ENCODE assay signal across 8 mouse cellular contexts in genomic region chr6:134566818-134567485, GRCm38 (mm10). TPM values are rescaled to one million over a fixed set of nuclear protein-coding genes. Genes with fewer than 3 reads are reported as not detected.
DNase-seq lines count a peak whose midpoint lies in the region; ATAC-seq and TF ChIP-seq lines count a peak whose summit lies in the region.

Gene Lrp6, minus strand, starts transcription at chr6:134566965.

- no peak for TF ChIP-seq CTCF in cerebellum, adult 2 months (IDR thresholded peaks at IDR 0.05; ENCODE audit: borderline replicate concordance, insufficient read depth, low read depth, low read length)
- no peak for TF ChIP-seq CTCF in thymus, adult 2 months (IDR thresholded peaks at IDR 0.05; ENCODE audit: borderline replicate concordance, control insufficient read depth, extremely low read depth, insufficient read depth, low read length, poor library complexity)

- peak; percentile 21 for DNase-seq in MEL-GATA-1-ER (ENCODE audit: extremely low read depth, low read depth)
- DNase-seq in cerebellum, adult 2 months, result peak; percentile 85 to 89
- DNase-seq in frontal cortex, adult 2 months (ENCODE audit: extremely low spot score in 1 of 2, low spot score in 1 of 2), result peak in 1 of 2 experiments; percentile 72
- DNase-seq in hindbrain, embryonic 10.5 days (ENCODE audit: low spot score), result peak; percentile 87
- peak; percentile 73 for DNase-seq in layer of hippocampus, adult 9-11 months
- DNase-seq in ovary, adult 18-20 months (ENCODE audit: low spot score), result peak; percentile 70
- peak; percentile 74 for DNase-seq in thymus, adult 2 months

- H3K4me2 ChIP-seq in lung, embryonic 16.5 days (ENCODE audit: low read depth, low read length), result peak within 1 kb of the TSS; percentile 80

- H3K36me3 ChIP-seq in hindbrain, embryonic 10.5 days, result no peaks in the 10 kb centered on the region
- H3K36me3 ChIP-seq in lung, embryonic 16.5 days (ENCODE audit: control insufficient read depth, insufficient read depth, low read length), result no peaks in the 10 kb centered on the region
- no peaks in the 10 kb centered on the region for H3K36me3 ChIP-seq in thymus, adult 2 months (ENCODE audit: control insufficient read depth, insufficient read depth, low read length)

- TF ChIP-seq POLR2A in cerebellum, adult 2 months (IDR thresholded peaks at IDR 0.05; ENCODE audit: borderline replicate concordance, insufficient read depth, low read length), result peak; percentile 68
- TF ChIP-seq POLR2A in thymus, adult 2 months (IDR thresholded peaks at IDR 0.05; ENCODE audit: control insufficient read depth, extremely low read depth, insufficient read depth, low read length, poor library complexity), result peak; percentile 60

- ATAC-seq in lung, embryonic 16.5 days (ENCODE audit: low read depth), result peak; percentile 95

- WGBS in cerebellum, adult 2 months, result under 1% methylated on average over 97 of the region's 99 CpGs
- under 1% methylated on average over 98 of the region's 99 CpGs for WGBS in hindbrain, embryonic 10.5 days
- WGBS in lung, embryonic 16.5 days, result under 1% methylated on average over 70 of the region's 99 CpGs
- WGBS in thymus, adult 2 months, result under 1% methylated on average over 98 of the region's 99 CpGs

- peak within 1 kb of the TSS; percentile 95 for H3K4me3 ChIP-seq in cerebellum, adult 2 months (replicated peaks; ENCODE audit: insufficient read depth, low read depth, low read length)
- peak within 1 kb of the TSS; percentile 93 for H3K4me3 ChIP-seq in hindbrain, embryonic 10.5 days
- H3K4me3 ChIP-seq in lung, embryonic 16.5 days (ENCODE audit: low read length), result peak within 1 kb of the TSS; percentile 75
- peak within 1 kb of the TSS; percentile 56 for H3K4me3 ChIP-seq in thymus, adult 2 months (ENCODE audit: control insufficient read depth, insufficient read depth, low read length)

- H3K27me3 ChIP-seq in cerebellum, adult 2 months (ENCODE audit: control insufficient read depth, insufficient read depth, low read length), result no peaks in the 10 kb centered on the region
- H3K27me3 ChIP-seq in hindbrain, embryonic 10.5 days (ENCODE audit: insufficient read depth, poor library complexity, severe bottlenecking), result 0 out of 2 replicates have a peak, but pooled peaks cover 17% of the 10 kb centered on the region
- H3K27me3 ChIP-seq in lung, embryonic 16.5 days (ENCODE audit: control insufficient read depth, insufficient read depth, low read depth, low read length), result no peaks in the 10 kb centered on the region
- no peaks in the 10 kb centered on the region for H3K27me3 ChIP-seq in thymus, adult 2 months (ENCODE audit: control insufficient read depth, insufficient read depth, low read length)

- peak within 1 kb of the TSS; percentile 99 for H3K9ac ChIP-seq in lung, embryonic 16.5 days (ENCODE audit: low read length)

- peak within 1 kb of the TSS; percentile 98 for H3K27ac ChIP-seq in cerebellum, adult 2 months (ENCODE audit: insufficient read depth, low read length)
- peak within 1 kb of the TSS; percentile 100 for H3K27ac ChIP-seq in hindbrain, embryonic 10.5 days
- H3K27ac ChIP-seq in lung, embryonic 16.5 days (ENCODE audit: low read length), result peak within 1 kb of the TSS; percentile 97
- H3K27ac ChIP-seq in thymus, adult 2 months (ENCODE audit: control insufficient read depth, insufficient read depth, low read length), result no peak within 1 kb of the TSS

- H3K9me3 ChIP-seq in hindbrain, embryonic 10.5 days, result 0 out of 2 replicates have a peak, but pooled peaks cover 2% of the 10 kb centered on the region
- no peaks in the 10 kb centered on the region for H3K9me3 ChIP-seq in lung, embryonic 16.5 days (ENCODE audit: control insufficient read depth, low read length)

- H3K4me1 ChIP-seq in cerebellum, adult 2 months (ENCODE audit: control insufficient read depth, insufficient read depth, low read length), result no peaks in the 10 kb centered on the region; the same call in 1 of the 2 replicates
- peaks cover 35% of the 10 kb centered on the region for H3K4me1 ChIP-seq in hindbrain, embryonic 10.5 days (replicated peaks)
- peaks cover 6% of the 10 kb centered on the region for H3K4me1 ChIP-seq in lung, embryonic 16.5 days (replicated peaks; ENCODE audit: control insufficient read depth, insufficient read depth, low read length)
- peaks cover 5% of the 10 kb centered on the region for H3K4me1 ChIP-seq in thymus, adult 2 months (replicated peaks; ENCODE audit: control insufficient read depth, insufficient read depth, low read length)

RNA-seq across cellular contexts. Expression of gene Lrp6, which starts in this region (rescaled TPM):
- polyA plus RNA-seq in cerebellum, adult 2 months (2012; rRNA removed), result 26.1 and 28.0 TPM in 2 replicates
- 26.7 and 26.8 TPM in 2 replicates for polyA plus RNA-seq in frontal cortex, adult 2 months (2012; rRNA removed)
- polyA plus RNA-seq in hindbrain, embryonic 10.5 days (2016; fragmentation: Nextera tagmentation; extraction: Ambion mirVana), result 24.7 and 25.3 TPM in 2 replicates
- 22.4 and 22.7 TPM in 2 replicates for polyA plus RNA-seq in lung, embryonic 16.5 days (2015; fragmentation: Nextera tagmentation; extraction: Ambion mirVana)
- polyA plus RNA-seq in thymus, adult 2 months (2012; rRNA removed), result 28.3 and 33.8 TPM in 2 replicates
